Mouse (Mus musculus) embryo, embryonic 11.5 days (tissue): ENCODE results near the gene Epb41l3.

Experiments used
- DNase-seq: peaks from one replicate; pipeline ENCODE4 v3.0.0-alpha.2; 2012; ENCODE audit warnings: low read depth, low spot score

Epb41l3 gene

GRCm38 (mm10) chr17:69237172-69237571, 161.7 kb downstream of the Epb41l3 start:
- no peak for DNase-seq

- DNase-seq = no peak
Measured at GRCm38 (mm10) chr17:69238810-69239373, 163.4 kb downstream of the Epb41l3 start.

- DNase-seq = no peak
Measured at GRCm38 (mm10) chr17:69239423-69239822, 163.9 kb downstream of the Epb41l3 start.

GRCm38 (mm10) chr17:69255834-69256233, 180.4 kb downstream of the Epb41l3 start:
- no peak for DNase-seq

- peak; percentile 14 for DNase-seq
Measured at GRCm38 (mm10) chr17:69256441-69256840, 181.0 kb downstream of the Epb41l3 start.

- DNase-seq = no peak
Measured at GRCm38 (mm10) chr17:69263810-69264565, 188.5 kb downstream of the Epb41l3 start.

GRCm38 (mm10) chr17:69265171-69265570, 189.7 kb downstream of the Epb41l3 start:
- DNase-seq = no peak

- no peak for DNase-seq
Measured at GRCm38 (mm10) chr17:69265759-69266463, 190.4 kb downstream of the Epb41l3 start.

- DNase-seq = no peak
Measured at GRCm38 (mm10) chr17:69266936-69267335, 191.5 kb downstream of the Epb41l3 start.

GRCm38 (mm10) chr17:69267526-69267925, 192.0 kb downstream of the Epb41l3 start:
- DNase-seq = no peak

- DNase-seq = no peak
Measured at GRCm38 (mm10) chr17:69277362-69277761, 201.9 kb downstream of the Epb41l3 start.

- no peak for DNase-seq
Measured at GRCm38 (mm10) chr17:69284511-69284910, 209.0 kb downstream of the Epb41l3 start.

- DNase-seq = no peak
Measured at GRCm38 (mm10) chr17:69288130-69288529, 212.6 kb downstream of the Epb41l3 start.

GRCm38 (mm10) chr17:69290272-69290671, 214.8 kb downstream of the Epb41l3 start:
- no peak for DNase-seq

- no peak for DNase-seq
Measured at GRCm38 (mm10) chr17:69301552-69301951, 226.1 kb downstream of the Epb41l3 start.

- DNase-seq = no peak
Measured at GRCm38 (mm10) chr17:69303579-69304274, 228.2 kb downstream of the Epb41l3 start.

- no peak for DNase-seq
Measured at GRCm38 (mm10) chr17:69307636-69308035, 232.2 kb downstream of the Epb41l3 start.

- no peak for DNase-seq
Measured at GRCm38 (mm10) chr17:69309872-69310271, 234.4 kb downstream of the Epb41l3 start.

- no peak for DNase-seq
Measured at GRCm38 (mm10) chr17:69320496-69320895, 245.0 kb downstream of the Epb41l3 start.

GRCm38 (mm10) chr17:69322721-69323120, 247.2 kb downstream of the Epb41l3 start:
- DNase-seq = no peak
